Mouse (Mus musculus) heart, postnatal 10 days (tissue): ENCODE results near the gene Tmem164. TPM values are rescaled to one million over a fixed set of nuclear protein-coding genes. Genes with fewer than 3 reads are reported as not detected.
"Not testable (repeated sequence)": the region's sequence is repeated elsewhere in the genome, so short reads cannot be mapped to it uniquely, and the experiment has no call there.

Experiments
- DNase-seq, 2 experiments: peaks; one replicate each; pipeline ENCODE4 v3.0.0; 2021
- intact Hi-C: fragments of 180-260 bp; cut with DNase I; formaldehyde crosslinking; loops from one replicate; pipeline ENCODE4 v1.15.1; 2025
- total RNA-seq, 2 experiments: library from RNA; stranded (reverse); gene quantifications; 2 replicates each; pipeline ENCODE4 v1.2.3; 2021

Gene Tmem164
- total RNA-seq: 10 to 100 TPM; 40.3 to 57.2 TPM

DNA sequence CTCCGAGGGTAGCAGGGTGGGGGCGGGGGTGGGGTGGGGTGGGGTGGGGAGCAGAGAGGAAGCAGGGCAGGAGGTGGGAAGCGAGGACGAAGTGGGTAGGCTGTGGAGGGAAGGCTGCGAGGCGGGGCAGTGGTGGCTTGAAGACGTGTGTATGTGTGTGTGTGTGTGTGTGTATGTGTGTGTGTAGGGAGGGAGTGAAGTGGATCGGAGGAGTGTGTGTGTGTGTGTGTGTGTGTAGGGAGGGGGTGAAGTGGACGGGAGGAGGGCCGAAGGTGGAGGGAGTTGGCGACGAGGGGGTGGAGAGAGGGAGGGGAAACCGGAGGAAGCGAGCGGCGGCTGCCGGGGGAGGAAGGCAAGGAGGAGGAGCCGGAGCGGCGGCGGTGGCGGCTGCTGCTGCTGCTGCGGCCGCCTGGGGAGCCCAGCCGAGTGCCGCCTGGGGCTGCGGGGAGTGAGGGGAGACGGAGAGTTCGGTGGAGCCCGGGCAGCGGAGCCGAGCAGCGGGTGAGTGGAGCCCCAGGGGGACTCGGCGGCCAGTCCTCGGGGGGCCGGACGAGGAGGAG, at the start of gene Tmem164:
Gene Tmem164 (plus strand): TSS at position 351 of the 560 bp plus-strand sequence.
- DNase-seq: peak; percentile 82 to 84
- intact Hi-C loops: loop anchor here (5.0 kb wide), 3 partner anchors 36 to 129 kb away; no protein-coding TSS in a partner anchor

DNA sequence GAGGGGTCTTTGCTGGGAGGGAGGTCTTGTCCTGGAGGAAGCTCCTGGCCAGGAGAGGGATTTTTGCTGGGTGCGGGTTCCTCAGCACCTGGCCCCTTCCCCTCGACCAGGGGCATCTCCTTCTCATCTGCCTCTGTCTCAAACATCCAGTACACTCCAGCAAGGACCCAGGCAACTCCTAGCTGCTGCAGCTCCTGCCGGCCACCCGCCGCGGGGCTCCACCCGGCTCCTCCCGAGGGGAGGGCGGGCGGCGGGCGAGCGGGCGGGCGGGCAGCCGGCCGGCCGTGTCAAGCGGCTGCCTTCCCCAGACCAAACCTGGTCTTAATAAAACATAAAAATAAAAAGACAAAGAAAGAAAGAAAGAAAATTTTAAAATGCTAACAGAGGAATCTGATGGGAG, 48.2 kb upstream of the Tmem164 start:
- intact Hi-C loops, DNase-seq: not testable (repeated sequence)

DNA sequence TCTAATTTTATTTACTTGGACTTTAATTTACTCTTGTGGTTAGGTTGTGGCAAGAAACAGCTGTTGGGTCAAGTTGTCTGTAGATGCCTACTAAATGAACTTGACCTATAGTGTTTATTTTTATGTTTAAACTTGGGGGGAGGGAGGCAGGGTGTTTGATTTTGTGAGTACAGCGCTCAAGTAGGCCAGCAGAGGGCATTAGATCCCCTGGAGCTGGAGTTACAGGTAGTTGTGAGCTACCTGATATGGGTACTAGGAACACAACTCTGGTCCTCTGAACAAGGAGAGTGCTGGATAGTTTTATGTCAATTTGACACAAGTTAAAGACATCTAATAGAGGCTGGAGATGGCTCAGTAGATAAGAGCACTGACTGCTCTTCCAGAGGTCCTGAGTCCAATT, 34.0 kb upstream of the Tmem164 start:
- DNase-seq: no peak
- intact Hi-C loops: no loop called here

DNA sequence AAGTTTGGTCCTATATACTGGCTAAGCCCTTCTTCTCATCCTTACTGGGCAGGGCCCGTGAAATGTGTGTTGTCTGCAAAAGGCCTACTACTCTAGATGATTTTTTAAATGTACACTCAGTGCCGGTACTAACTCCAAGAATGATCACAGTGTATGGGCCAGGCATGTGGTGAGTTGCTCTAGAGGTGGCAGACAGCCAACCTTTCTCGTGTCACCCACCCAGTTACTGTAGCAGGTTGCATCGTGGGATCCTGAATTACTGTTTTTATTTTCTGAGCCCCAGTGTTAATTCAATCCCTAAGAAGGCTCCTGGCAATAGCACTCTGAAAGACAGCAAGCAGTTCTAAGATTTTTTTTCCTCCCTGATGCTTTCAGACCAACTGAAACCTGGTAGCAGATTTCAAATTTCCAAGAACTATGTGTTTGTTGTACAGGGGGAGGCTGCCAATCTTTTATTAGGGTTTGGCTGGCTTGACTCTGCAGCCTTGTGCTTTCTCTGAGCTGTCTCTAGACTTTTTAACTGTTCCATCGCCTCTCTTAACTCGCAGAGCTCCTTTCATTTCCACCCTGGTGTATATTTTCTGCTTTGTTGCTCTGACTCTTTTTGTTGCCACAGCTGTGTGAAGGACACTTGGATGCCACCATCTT, 31.0 kb upstream of the Tmem164 start:
- intact Hi-C loops: no loop called here
- DNase-seq: peak; percentile 8 to 13

DNA sequence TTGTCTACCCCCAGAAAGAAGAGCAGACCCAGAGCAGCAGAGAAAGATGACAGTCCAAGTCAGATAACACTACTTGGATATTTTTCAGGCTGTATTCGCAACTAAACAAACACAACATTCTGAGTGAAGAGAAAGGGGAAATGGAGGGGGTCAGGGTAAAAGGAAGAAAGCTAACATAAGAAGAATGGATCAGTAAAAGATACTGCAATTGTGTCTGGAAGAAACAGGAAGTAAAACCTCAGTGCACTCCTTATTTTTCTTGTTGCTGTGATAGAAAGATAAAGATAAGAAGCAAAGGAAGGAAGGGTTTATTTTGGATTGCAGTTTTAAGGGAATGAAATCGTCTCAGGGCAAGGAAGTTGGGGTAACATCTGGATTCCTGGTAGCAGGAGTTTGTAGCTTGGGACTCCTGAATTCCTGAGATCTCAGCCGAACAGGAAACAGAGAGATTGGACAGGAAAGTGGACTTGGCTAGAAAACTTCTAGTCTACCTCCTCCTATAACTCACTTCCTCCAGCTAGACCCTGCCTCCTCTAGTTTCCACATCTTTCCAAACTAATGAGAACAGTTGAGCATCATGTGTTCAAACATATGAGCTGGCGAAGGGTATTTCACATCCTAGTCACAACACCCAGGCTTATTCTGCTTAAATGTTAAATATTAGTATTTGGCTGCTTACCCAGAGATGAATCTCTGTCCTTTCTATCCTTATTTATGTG, 16.3 kb upstream of the Tmem164 start:
- no peak for DNase-seq
- intact Hi-C loops: no loop called here

DNA sequence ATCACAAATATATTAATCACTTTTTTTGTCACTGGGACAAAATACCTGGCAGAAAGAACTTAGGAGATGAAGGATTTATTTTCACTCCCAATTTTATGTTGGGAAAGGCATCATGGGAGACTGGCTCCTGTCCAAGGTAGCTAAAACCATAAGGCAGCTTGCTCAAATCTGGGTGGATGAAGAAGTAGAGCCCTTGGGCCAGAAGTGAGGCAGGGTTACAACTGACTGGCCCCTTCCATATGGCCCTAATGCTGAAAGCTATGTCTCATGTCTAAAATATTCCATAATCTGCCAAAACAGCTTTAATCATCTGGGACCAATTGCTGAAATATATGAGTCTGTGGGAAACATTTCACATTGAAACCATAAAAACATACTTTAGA, 15.8 kb upstream of the Tmem164 start:
- DNase-seq: no peak
- intact Hi-C loops: no loop called here

DNA sequence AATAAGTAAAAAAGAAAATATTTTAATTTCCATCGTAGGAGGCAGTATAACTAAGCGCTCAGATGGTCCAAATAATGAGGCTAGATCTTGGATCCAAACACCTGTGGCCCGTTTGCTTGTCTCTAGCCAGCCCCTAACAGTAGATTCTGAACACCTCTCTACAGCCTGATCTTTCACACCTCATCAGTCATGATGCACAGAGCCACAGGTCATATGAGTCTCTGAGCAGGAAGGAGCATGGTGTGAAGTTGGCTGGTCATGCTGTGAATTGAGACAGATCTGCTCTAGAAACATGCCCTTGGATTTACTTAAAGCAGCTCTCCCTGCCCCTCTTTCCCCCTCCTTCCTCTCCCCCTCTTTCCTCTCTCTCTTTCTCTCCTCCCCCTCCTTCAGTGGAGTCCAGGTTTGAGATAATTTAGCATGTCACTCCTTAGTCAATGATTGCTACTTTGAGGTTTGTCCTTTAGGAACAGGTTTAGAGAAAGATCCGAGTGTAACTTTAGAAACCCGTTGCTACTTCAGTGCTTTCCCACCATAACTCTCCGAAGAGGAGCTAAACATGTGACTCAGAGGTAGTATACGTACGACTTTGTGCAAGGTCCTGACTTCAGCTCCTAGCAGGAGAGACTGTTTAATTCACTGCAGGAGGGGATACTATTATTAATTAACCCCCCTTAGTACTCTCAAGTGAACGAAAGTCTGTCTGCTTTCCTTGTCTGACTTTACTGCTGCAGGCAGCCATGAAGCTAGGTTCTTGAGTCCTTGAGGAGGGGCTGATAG, 11.7 kb upstream of the Tmem164 start:
- DNase-seq: no peak
- intact Hi-C loops: loop anchor here (10.0 kb wide), 1 partner anchor 95 kb away; no protein-coding TSS in a partner anchor

DNA sequence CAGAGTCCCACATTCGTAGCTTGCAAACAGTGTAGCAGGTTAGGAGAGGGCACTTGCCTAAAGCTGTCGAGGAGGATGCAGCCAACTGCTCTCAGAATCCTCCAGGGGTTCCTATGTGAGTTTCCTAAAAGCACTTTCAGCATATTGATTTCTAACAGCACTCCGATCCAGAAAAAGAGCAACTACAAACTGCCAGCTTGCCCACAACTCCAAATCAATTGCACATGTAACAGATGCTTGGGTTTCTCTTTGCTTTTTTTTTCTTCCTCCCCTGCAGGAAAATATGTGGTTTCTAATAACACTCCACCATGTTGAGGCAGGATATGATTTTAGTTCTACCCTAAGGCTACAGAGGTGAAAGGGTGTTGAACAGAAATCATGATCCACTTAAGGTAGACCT, 11.1 kb upstream of the Tmem164 start:
- intact Hi-C loops: loop anchor here (10.0 kb wide), 1 partner anchor 95 kb away; no protein-coding TSS in a partner anchor
- no peak for DNase-seq

DNA sequence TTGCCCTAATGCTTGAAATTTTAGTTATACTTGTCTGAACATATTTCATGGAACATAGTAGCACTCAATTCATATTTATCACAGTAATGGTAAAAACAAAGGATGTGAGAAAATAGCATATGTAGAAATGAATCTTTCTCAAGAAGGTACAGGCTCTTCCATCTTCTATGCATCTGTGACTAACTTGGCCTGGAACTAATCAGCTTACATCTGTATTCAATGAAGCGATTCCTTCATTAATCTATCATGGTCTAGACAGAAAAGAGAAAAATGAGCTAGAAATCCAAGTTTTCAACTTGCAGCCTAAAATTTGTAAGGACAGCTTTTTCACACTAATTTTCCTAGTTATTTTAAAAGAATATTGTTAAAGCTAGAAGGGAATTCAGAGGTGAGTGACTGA, 10.1 kb upstream of the Tmem164 start:
- no peak for DNase-seq
- intact Hi-C loops: loop anchor here (10.0 kb wide), 1 partner anchor 96 kb away; no protein-coding TSS in a partner anchor

DNA sequence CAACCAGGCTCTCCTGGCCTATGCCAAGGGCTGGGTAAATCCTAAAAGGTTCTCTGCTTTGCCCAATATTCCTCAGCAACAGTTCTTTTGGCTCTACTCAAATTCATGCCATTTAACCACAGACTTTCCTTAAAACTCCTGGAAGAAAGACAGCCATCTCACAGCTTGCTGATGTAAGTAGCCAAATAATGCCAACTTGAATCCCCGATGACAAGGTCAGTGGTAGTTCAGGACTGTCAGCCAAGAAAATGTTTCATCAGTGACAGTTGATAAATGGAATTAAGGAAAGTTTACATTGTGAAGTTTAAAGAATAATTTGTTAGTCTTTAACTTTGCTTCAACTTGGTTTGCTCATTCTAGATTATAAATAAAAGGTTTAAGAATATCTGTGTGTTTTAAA, 8.5 kb upstream of the Tmem164 start:
- intact Hi-C loops: loop anchor here (10.0 kb wide), 1 partner anchor 98 kb away; no protein-coding TSS in a partner anchor

DNA sequence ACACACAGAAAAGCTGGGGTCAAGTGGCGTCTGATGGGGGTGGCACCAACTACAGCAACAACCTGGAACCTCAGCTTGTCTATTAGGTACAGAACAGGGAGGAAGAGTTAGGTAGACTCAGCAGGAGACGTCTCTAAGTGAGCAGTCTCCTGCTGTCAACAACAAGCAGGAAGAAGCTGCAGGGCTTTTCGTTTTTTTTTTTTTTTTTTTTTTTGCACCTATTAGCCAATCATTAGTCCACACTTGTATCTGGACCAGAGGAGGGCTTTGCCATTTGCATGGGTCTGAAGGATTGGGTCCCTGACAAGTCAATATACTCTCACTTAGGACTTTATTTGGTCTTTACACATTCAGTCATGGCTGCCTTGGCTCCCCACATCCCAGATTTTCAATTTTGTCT, 4.0 kb upstream of the Tmem164 start:
- no peak for DNase-seq
- intact Hi-C loops: loop anchor here (5.0 to 10.0 kb wide), 2 partner anchors 102 to 130 kb away; no protein-coding TSS in a partner anchor

More for the DNA sequence above, 8.5 kb upstream of the Tmem164 start:
- no peak for DNase-seq

DNA sequence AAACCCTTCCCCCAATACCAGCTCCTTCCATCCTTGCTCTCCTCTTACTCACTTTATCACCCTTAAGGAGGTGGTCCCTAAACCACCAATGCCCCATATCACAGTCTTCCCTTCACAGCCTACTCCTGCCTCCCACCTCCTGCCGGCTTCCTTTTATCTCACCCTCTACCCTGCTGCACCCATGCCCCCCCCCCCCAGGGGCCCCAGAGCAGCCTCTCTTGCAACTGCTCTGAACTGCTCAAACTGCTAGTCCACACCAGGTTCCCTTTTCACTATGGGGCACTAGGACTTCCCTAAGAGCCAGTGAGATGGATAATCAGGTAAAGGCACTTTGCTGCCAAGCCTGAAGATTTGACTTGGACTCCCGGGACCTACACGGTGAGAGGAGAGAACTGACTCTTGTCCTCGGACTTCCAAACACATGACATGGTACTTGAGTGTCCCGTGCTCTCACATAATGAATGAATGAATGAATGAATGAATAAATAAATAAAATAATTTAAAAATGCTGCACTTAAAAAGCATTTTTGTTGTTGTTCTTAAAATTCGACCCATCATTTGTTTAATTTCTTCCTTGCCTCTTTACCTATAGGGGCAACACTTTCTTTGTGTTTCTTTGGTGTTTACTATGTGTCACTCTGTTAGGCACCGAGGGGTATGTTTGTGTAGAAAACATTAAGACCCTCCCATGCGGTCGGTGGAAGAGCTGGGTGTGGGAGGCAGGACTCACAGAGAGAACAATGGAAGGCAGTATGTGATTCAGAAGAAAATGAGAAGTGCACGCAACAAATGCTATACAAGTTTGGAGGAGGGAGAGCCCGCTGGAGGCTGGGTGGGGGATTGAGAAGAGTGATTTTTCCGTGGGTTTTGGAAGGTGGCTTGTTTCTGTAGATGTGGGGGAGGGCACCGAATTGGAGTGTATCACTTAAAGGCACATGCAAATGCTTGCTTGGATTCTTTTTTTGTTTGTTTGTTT, 2.4 kb upstream of the Tmem164 start:
- intact Hi-C loops: loop anchor here (5.0 to 10.0 kb wide), 2 partner anchors 104 to 129 kb away; no protein-coding TSS in a partner anchor
- no peak for DNase-seq

DNA sequence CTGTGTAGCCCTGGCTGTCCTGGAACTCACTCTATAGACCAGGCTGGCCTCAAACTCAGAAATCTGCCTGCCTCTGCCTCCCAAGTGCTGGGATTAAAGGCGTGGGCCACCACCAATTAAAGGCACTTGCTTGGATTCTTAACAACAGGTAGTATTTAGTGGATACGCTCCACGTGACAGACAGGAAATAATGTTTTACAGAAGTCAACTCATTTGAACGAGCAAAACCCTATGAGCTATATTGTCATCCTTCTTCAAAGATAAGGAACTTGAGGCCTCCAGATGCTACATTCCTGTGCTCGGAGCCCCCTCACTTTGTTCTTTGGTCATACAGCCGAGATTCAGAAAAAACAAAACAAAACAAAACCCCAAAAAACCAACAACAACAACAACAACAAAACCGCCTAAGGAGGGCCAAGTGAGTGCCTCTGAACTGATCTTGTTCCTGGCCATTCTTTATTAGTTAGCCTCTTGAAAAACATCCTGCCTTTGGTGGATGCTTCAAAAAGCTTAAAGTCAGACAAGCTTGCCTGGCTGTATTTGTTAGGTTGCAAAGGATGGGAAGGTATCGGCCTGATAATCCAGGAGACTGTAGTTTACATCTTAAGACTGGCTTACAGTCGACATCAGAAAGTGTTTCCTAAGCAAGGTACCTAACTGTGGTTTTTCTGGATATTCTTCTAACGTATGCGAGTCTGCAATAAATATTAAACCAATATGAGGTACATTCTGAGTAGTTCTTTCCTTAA, 1.5 kb upstream of the Tmem164 start:
- intact Hi-C loops: loop anchor here (5.0 to 10.0 kb wide), 5 partner anchors 38 to 128 kb away; no protein-coding TSS in a partner anchor
- no peak for DNase-seq

DNA sequence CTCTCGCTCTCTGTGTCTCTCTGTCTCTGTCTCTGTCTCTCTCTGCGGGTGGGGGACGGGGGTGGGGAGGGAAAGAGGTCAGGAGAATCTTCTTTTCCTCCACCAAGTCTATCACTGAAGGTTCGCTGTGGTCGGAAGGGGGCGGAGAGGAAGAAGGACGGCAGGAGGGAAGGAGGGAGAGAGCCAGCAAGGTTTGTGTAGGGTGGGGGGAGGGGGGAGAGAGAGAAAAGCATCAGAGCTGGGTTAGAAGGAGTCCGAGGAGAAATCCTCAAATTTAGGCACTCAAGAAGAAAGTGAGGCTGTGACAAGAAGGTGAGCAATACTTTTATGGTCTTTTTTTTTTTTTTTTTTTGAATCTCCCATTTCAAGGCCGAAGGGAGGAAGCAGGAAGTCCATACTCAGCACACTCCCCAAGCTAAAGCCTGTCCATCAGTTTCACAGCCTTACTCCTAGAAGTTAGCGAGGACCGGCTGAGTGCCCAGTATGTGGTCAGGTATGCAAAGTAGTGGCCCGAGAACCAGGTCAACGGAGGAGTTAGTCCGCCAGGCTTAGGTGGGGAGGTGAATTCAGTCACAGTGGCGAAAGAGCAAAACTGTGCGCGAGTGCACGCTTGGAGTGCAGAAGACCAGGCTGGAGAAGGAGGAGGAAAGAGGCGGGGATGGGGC, 683 bp upstream of the Tmem164 start:
- intact Hi-C loops: loop anchor here (5.0 kb wide), 3 partner anchors 37 to 128 kb away; no protein-coding TSS in a partner anchor
- peak in 1 of 2 experiments; percentile 58 for DNase-seq

DNA sequence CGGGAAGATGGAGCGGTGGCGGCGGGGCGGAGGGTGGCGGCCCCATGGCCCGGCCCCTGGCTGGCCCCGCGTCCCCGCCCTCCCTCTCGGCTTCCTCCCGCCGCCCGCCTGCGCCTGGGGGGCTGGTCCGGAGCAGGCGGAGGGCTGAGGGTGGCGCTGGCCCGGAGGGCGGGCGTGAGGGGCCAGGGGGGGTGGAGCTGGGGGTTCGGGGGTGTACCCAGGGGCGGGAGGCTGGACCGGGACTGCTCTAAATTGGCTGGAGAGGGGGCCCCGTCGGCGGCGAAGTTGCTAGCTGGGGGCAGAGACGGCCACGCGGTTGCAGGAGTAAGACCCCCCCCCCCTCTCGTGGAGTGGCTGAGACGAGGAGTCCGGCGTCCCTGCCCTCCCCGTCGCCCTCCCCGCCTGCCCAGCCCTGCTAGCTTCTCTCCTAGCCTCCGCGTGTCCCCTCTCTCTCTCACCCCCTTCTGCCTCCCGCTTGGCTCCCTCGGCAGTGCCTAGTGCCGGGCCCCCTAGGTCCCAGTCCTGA, 473 bp downstream of the Tmem164 start:
- intact Hi-C loops: loop anchor here (5.0 kb wide), 3 partner anchors 36 to 129 kb away; no protein-coding TSS in a partner anchor
- peak; percentile 37 to 40 for DNase-seq

DNA sequence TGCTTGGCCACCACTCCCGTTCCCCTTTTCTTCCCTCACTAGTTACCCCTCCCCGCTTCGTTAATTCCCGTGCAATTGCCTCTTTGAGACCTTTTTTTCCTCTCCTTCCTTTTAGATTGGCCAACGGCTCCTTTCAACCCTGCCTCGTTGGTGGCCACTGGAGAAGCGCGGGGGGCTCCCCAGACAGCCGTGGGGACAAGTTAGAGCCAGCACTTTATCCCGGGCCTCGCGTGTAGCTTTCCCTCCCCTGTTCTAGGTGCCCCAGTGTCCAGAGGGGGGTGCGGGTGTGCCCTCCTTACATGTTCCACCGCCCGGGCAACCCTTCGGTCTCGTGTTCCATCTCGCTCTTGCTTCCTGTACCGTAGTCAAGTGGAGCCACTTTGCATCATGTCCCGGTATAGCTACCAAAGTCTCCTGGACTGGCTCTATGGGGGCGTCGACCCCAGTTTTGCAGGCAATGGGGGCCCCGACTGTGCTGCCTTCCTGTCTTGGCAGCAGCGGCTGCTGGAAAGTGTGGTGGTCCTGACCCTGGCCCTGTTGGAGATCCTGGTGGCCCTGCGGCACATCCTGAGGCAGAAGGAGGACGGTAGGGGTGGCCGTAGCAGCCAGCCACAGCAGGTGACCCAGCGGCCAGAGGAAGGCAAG, 1.1 kb downstream of the Tmem164 start:
- intact Hi-C loops: loop anchor here (5.0 kb wide), 3 partner anchors 35 to 130 kb away; no protein-coding TSS in a partner anchor
- DNase-seq: peak in 1 of 2 experiments; percentile 20

DNA sequence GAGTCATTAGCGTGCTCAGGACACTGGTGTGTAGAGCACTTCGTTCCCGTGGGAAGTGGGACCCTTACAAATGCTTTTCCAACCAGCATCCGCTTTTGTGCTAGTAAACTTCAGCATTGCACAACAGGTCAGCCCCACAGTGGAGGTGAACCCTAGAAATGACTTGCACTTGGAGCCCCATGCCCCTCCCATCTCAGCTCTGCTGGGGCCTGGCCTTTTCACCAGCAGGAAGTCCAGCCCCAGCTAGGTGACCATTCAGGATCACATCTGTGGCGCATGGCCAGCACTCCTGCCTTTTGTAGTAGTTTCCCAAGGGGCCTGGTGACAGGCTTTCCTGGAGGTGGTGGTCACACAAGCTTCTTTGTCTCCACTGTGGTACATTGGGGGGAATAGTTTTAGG, 1.8 kb downstream of the Tmem164 start:
- intact Hi-C loops: loop anchor here (5.0 kb wide), 3 partner anchors 34 to 131 kb away; no protein-coding TSS in a partner anchor
- peak; percentile 31 to 32 for DNase-seq
